Mouse (Mus musculus) frontal cortex, postnatal 10 days (tissue): Measurements from ENCODE around the gene Ankrd34c.

Experiments
- DNase-seq, 2 experiments: peaks; one replicate each; pipeline ENCODE4 v3.0.0; 2022; ENCODE audit warnings: low spot score in 2 of 2, mixed read lengths in 1 of 2

The Ankrd34c gene

DNA sequence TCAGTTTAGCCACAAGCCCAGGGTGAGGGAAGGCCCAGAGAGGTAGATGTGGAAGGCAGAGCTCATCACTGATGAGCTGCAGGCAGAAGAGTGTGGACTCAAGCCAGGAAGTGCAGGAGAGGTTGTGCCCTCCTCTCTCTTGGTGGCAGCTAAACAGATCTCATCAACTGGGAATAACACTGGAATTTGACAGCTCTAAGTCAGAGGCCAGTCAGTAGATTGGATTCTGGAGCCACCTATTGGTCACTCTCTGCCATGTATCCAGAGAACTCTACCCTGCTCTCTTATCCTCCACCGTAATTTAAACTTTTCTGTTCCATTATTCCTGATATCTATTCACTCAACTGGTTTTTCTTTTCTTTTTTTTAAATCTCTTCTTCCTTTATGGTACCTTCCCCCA is 59.3 kb downstream of the Ankrd34c start:
- no peak for DNase-seq
